ENCODE assay signal across 8 mouse cellular contexts in the genomic region with DNA sequence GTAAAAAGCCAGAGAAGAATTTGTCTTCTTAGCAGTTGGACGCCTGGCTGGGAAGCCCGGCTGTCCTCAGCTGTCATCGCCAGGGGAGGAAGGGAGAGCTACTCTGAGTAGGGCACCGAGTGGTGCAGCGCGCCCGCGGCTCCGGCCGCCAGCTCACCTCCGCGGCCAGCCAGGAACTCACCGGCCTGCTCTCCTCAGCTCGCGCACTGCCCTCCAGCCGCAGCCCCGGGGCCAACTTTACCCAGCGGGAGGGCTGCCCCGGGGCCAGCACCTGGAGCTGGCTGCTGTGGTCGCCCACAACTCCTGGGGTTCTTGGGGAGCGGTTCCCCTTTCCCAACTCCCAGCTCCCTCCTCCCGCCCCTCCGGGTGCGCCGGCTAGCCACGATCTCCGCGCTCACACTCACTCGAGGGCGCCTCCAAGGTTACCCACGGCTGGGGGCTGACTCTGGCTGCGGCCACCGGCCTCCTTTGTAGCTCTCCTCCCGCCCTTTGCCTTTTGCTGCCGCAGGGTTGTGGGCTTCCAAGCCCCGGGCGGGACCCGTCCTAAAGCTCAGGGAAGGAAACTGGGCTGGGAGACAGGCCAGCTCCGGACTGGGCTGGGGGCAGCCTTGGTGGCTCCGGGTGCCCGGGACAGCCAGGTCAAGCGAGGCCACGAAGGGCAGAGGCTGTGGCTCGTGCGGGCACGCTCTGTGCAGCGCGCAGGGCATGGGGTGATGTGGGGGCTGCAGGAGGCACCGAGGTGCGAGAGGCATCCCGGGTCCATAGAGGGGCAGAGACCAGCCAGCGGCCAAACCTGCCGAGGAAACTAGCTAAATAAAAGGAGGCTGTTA. TPM values are rescaled to one million over a fixed set of nuclear protein-coding genes. Genes with fewer than 3 reads are reported as not detected.
DNase-seq lines count a peak whose midpoint lies in the region; ATAC-seq and TF ChIP-seq lines count a peak whose summit lies in the region.

No protein-coding gene starts in this region.

- no peaks in the 10 kb centered on the region for H3K4me1 ChIP-seq in kidney, adult 2 months (ENCODE audit: control insufficient read depth, insufficient read depth, low read length)
- peaks cover 3% of the 10 kb centered on the region; the same call in 1 of the 2 replicates for H3K4me1 ChIP-seq in lung, postnatal 0 days (ENCODE audit: insufficient read depth, low read depth, low read length)

- peak overlapping the region; percentile 96 for H3K4me2 ChIP-seq in lung, postnatal 0 days (replicated peaks; ENCODE audit: low read depth, low read length)

- H3K4me3 ChIP-seq in kidney, adult 2 months (ENCODE audit: insufficient read depth, low read depth, low read length) = peak overlapping the region; percentile 74
- peak overlapping the region; percentile 51 for H3K4me3 ChIP-seq in lung, postnatal 0 days (ENCODE audit: low read depth, low read length)

- DNase-seq in B cell, adult 2 months = peak; percentile 43 to 57
- peak; percentile 70 for DNase-seq in ZHBTc4 (ENCODE audit: low read depth, low spot score)
- peak; percentile 70 for DNase-seq in embryo, embryonic 10 days (ENCODE audit: low spot score)
- peak; percentile 50 to 57 for DNase-seq in heart, adult 9 months (ENCODE audit: low spot score in 2 of 2)
- peak; percentile 67 for DNase-seq in kidney, adult 2 months
- DNase-seq in lung, postnatal 0 days (ENCODE audit: low spot score) = peak; percentile 57
- peak; percentile 27 for DNase-seq in ovary, postnatal 14 days (ENCODE audit: low spot score)
- DNase-seq in MN1 (ENCODE audit: low spot score) = no peak

- under 1% methylated on average over 53 of the region's 53 CpGs for WGBS in kidney, adult 2 months
- WGBS in lung, postnatal 0 days = under 1% methylated on average over 46 of the region's 53 CpGs

- no peaks in the 10 kb centered on the region for H3K9me3 ChIP-seq in lung, postnatal 0 days (ENCODE audit: low read length)

- H3K27ac ChIP-seq in kidney, adult 2 months (ENCODE audit: insufficient read depth, low read depth, low read length) = peak overlapping the region; percentile 69
- no peak overlapping the region for H3K27ac ChIP-seq in lung, postnatal 0 days (ENCODE audit: low read length)

- H3K9ac ChIP-seq in lung, postnatal 0 days (replicated peaks; ENCODE audit: low read depth) = peak overlapping the region; percentile 24

- TF ChIP-seq CTCF in kidney, adult 2 months (conservative IDR thresholded peaks at IDR 0.05; ENCODE audit: insufficient read depth, insufficient read length, low read depth, low read length) = no peak
- no peak for TF ChIP-seq CTCF in lung, postnatal 0 days (IDR thresholded peaks at IDR 0.05)

- ATAC-seq in lung, postnatal 0 days = peak; percentile 78

- no peaks in the 10 kb centered on the region for H3K36me3 ChIP-seq in kidney, adult 2 months (ENCODE audit: control insufficient read depth, insufficient read depth, low read length)
- no peaks in the 10 kb centered on the region for H3K36me3 ChIP-seq in lung, postnatal 0 days (ENCODE audit: insufficient read depth, low read length)

- no peaks in the 10 kb centered on the region for H3K27me3 ChIP-seq in kidney, adult 2 months (replicated peaks; ENCODE audit: control insufficient read depth, insufficient read depth, low read length)
- H3K27me3 ChIP-seq in lung, postnatal 0 days (replicated peaks; ENCODE audit: insufficient read depth, low read length) = peaks cover 11% of the 10 kb centered on the region; the same call in 1 of the 2 replicates

- TF ChIP-seq POLR2A in kidney, adult 2 months (IDR thresholded peaks at IDR 0.05; ENCODE audit: low read depth, low read length) = no peak

- TF ChIP-seq EP300 in lung, postnatal 0 days (IDR thresholded peaks at IDR 0.05) = no peak

RNA-seq across cellular contexts. Expression of gene Cdkn2c, which starts 9.8 kb away (rescaled TPM):
- polyA plus RNA-seq in kidney, adult 2 months (2012; rRNA removed) = 8.7 and 11.5 TPM in 2 replicates
- 6.0 and 8.2 TPM in 2 replicates for polyA plus RNA-seq in lung, postnatal 0 days (2015; fragmentation: Nextera tagmentation; extraction: Ambion mirVana)

RNA-seq across cellular contexts. Expression of gene Faf1, which starts 19.2 kb away (rescaled TPM):
- 8.6 and 8.7 TPM in 2 replicates for polyA plus RNA-seq in kidney, adult 2 months (2012; rRNA removed)
- 17.9 and 21.2 TPM in 2 replicates for polyA plus RNA-seq in lung, postnatal 0 days (2015; fragmentation: Nextera tagmentation; extraction: Ambion mirVana)
